Mouse (Mus musculus) G1E (cell line): ENCODE measurements around the gene Mat2a.

Experiments
- CTCF ChIP-seq: IDR thresholded peaks from 2 replicates; pipeline ENCODE4 v1.5.1; 2012; ENCODE audit warnings: low read depth, low read length, inconsistent platforms, mixed read lengths
- GATA1 ChIP-seq: IDR thresholded peaks from 2 replicates; pipeline ENCODE4 v1.6.1; 2012; ENCODE audit warnings: borderline replicate concordance, low read length, inconsistent platforms, mixed read lengths
- POLR2AphosphoS5 ChIP-seq: IDR thresholded peaks from 2 replicates; pipeline ENCODE4 v1.6.1; 2012; ENCODE audit warnings: low read depth, low read length, inconsistent platforms; ENCODE audit not compliant: insufficient replicate concordance
- TAL1 ChIP-seq: conservative IDR thresholded peaks from 2 replicates; pipeline ENCODE4 v1.6.1; 2012; ENCODE audit warnings: low read depth, low read length, inconsistent platforms, mixed read lengths

DNA sequence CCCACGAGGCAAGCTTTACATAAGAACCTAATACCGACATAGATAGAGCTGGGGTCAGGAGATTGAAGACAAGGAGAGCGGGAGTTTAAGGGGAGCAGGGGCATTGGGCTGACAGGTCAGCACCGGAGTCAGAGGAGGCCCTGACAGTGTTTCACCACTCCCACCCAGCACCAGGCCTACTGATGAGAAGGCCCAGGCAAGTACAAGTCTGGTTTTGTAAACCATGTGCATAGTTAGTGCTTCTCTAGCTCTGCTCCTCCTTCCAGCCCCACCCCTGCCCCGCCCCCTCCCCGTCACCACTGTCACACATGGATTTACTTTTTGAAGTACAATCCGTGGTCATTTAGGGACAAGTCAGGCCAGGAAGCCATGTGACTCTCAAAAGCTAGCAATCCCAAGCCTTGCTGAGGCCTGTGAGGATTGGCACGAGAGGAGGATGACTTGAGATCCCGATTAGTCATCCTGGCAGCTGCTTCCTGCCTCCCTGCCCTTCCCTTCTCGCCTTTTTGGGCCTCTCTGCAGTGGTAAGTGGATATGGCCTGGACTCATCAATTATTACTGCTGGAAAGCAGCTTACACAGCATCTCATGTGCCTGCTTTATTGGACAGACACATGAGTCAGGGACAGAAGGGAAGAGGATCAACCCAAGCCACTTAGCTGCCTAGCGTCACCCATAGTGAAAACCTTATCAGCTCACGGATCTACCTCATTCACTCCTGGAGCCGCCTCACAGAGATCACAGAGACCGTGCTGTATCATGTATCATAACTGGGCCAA, 34.1 kb upstream of the Mat2a start:
- TF ChIP-seq CTCF (no peak), GATA1 (no peak), POLR2AphosphoS5 (no peak), TAL1 (no peak)
